Mouse (Mus musculus): ENCODE data around the gene Polr3h.
"Not testable (repeated sequence)": the region's sequence is repeated elsewhere in the genome, so short reads cannot be mapped to it uniquely, and the experiment has no call there.

The Polr3h gene

GRCm38 (mm10) chr15:81925760-81926445 is at the start of gene Polr3h:
Polr3h (minus strand) TSS chr15:81926240.
- peak; percentile 97 for DNase-seq (ENCODE audit: extremely low spot score, low read depth, low spot score)

GRCm38 (mm10) chr15:81975156-81975555 is 49.1 kb upstream of the Polr3h start:
- DNase-seq (ENCODE audit: extremely low spot score, low read depth, low spot score), result not testable (repeated sequence)

- not testable (repeated sequence) for DNase-seq (ENCODE audit: extremely low spot score, low read depth, low spot score)
Measured at GRCm38 (mm10) chr15:81970498-81970897, 44.5 kb upstream of the Polr3h start.

GRCm38 (mm10) chr15:81969635-81970034 is 43.6 kb upstream of the Polr3h start:
- not testable (repeated sequence) for DNase-seq (ENCODE audit: extremely low spot score, low read depth, low spot score)

- no peak for DNase-seq (ENCODE audit: extremely low spot score, low read depth, low spot score)
Measured at GRCm38 (mm10) chr15:81969173-81969572, 43.1 kb upstream of the Polr3h start.

GRCm38 (mm10) chr15:81968447-81968846 is 42.4 kb upstream of the Polr3h start:
- DNase-seq (ENCODE audit: extremely low spot score, low read depth, low spot score), result no peak

GRCm38 (mm10) chr15:81967821-81968220 is 41.8 kb upstream of the Polr3h start:
- DNase-seq (ENCODE audit: extremely low spot score, low read depth, low spot score), result no peak

- DNase-seq (ENCODE audit: extremely low spot score, low read depth, low spot score), result no peak
Measured at GRCm38 (mm10) chr15:81966062-81966829, 40.2 kb upstream of the Polr3h start.

- DNase-seq (ENCODE audit: extremely low spot score, low read depth, low spot score), result no peak
Measured at GRCm38 (mm10) chr15:81964980-81965545, 39.0 kb upstream of the Polr3h start.

- DNase-seq (ENCODE audit: extremely low spot score, low read depth, low spot score), result no peak
Measured at GRCm38 (mm10) chr15:81964262-81964661, 38.2 kb upstream of the Polr3h start.

- no peak for DNase-seq (ENCODE audit: extremely low spot score, low read depth, low spot score)
Measured at GRCm38 (mm10) chr15:81961078-81961451, 35.0 kb upstream of the Polr3h start.

- DNase-seq (ENCODE audit: extremely low spot score, low read depth, low spot score), result peak; percentile 77
Measured at GRCm38 (mm10) chr15:81960171-81961077, 34.4 kb upstream of the Polr3h start, which contains the start of gene Pmm1. Pmm1 (minus strand) TSS chr15:81960930.

GRCm38 (mm10) chr15:81958906-81959305 is 32.9 kb upstream of the Polr3h start:
- DNase-seq (ENCODE audit: extremely low spot score, low read depth, low spot score), result no peak

- DNase-seq (ENCODE audit: extremely low spot score, low read depth, low spot score), result no peak
Measured at GRCm38 (mm10) chr15:81957598-81957997, 31.6 kb upstream of the Polr3h start.

- no peak for DNase-seq (ENCODE audit: extremely low spot score, low read depth, low spot score)
Measured at GRCm38 (mm10) chr15:81956457-81956856, 30.4 kb upstream of the Polr3h start.

GRCm38 (mm10) chr15:81955414-81955813 is 29.4 kb upstream of the Polr3h start:
- no peak for DNase-seq (ENCODE audit: extremely low spot score, low read depth, low spot score)

- no peak for DNase-seq (ENCODE audit: extremely low spot score, low read depth, low spot score)
Measured at GRCm38 (mm10) chr15:81954716-81955115, 28.7 kb upstream of the Polr3h start.

- no peak for DNase-seq (ENCODE audit: extremely low spot score, low read depth, low spot score)
Measured at GRCm38 (mm10) chr15:81954151-81954583, 28.1 kb upstream of the Polr3h start.

GRCm38 (mm10) chr15:81952310-81952709 is 26.3 kb upstream of the Polr3h start:
- no peak for DNase-seq (ENCODE audit: extremely low spot score, low read depth, low spot score)

GRCm38 (mm10) chr15:81951159-81951558 is 25.1 kb upstream of the Polr3h start:
- DNase-seq (ENCODE audit: extremely low spot score, low read depth, low spot score), result no peak

- DNase-seq (ENCODE audit: extremely low spot score, low read depth, low spot score), result no peak
Measured at GRCm38 (mm10) chr15:81950716-81951115, 24.7 kb upstream of the Polr3h start.
